Mouse (Mus musculus): ENCODE measurements around the gene Asb2.

The Asb2 gene

DNA sequence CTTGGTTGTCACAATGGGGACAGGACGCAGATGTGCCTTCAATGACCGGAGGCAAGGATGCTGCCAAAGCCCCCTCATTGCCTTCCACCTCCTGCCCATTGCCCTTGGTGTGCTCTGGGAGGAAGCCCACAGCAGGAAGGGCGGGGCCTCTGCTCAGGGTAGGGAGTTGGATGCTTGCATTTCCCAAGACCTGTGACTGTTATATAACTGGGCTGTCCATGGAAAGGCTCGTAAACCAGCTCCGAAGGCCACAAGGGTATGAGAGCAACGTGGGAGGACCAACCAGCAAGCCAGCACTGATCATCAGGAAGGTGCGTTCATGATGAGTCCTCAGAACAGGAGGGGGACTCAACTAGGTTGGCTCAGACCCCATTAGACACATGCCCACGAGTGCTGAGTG is 5.0 kb upstream of the Asb2 start:
- no peak for DNase-seq (ENCODE audit: low spot score in 2 of 2)

DNA sequence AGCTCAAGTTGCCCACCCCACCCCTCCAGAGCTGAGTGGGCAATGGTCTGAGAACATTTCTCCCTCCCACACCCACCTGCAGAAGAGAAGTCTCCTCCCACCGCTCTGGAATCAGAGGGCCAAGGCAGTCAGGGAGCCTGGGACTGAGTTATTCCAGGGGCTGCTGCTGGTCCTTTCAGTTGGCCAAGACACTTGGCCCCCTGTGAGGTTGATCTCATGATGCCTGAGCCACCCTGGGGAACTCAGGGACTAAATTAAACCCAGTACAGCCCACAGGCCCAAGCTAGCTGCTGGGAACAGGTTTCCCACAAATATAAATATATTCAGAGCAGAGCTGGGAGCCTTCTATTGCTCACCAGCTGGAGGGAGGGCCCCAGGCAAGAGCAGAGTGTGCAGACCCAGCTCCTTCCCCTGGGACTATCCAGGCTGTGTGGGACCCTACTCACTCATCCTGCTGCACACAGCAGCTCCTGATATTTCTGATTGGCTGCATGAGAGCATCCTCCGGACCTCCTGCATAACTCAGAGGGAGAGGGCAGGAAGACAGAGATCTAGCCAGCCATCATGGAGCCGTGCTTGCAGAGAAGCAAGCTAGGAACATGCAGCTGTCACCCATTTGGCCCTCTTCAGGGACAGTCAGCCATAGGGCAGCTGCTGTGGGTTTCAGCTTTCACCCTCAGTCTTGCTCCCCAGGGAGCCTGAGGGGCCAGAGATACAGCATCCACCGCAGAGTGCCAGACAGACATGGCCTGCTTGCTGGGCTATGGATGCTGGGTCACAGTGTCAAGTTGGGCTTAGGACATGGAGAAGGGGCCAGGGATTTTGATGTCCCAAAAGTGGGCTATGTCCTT is 3.4 kb upstream of the Asb2 start:
- no peak for DNase-seq (ENCODE audit: low spot score in 2 of 2)

DNA sequence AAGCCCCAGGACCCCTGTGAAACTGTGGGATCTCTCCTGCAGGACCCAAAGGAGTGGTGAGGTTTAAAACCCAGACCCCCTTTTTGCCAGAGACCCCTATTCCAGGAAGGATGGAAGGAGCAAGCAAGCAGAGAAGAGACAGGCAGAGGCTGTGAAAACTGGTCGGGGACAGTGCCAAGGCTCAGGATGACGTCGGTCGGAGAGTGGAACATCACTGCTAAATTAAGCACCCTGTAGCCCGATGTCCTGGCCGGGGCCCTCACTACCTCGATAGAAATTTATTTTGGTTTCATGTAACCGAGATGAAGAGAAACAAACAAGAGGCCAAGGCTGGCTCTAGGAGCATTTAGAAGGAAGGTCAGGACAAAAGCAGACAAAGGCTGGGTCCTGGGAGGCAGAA is 2.4 kb upstream of the Asb2 start:
- no peak for DNase-seq (ENCODE audit: low spot score in 2 of 2)

DNA sequence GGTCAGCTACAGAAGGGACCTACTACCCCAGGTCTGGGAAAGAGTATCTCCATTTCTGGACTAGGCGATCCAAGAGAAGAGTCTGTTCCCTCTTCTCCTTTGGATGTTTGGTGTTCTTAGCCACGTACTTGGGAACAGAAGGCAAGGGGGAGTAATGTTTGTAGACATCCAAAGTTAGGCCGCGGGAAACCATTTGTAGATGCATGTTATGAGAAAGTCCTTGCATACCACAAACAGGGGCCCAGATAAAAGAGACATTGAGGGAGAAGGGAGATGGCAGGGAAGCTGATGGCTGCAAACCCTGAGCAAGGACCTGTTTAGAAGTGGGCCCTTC is 581 bp upstream of the Asb2 start:
- DNase-seq (ENCODE audit: low spot score in 2 of 2), result no peak

DNA sequence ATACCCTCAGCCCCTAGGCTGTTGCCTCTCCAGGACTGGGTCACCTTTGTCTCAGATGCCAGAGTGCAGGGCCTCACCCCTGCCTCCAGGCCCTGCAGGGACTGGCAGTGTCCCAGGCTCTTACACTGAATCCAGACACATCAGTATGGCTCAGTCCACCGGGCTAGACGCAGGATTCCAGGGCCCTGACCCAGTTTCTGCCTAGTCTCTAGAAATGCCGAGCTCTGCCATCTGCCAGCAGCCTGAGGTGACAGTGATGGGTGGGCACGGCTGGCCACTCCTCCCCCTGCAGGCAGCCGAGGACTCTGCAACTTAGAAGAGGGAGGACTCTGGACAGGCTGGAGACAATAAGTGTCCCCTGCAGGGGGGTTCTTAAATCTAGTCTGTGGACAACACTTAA is 2.3 kb downstream of the Asb2 start:
- no peak for DNase-seq (ENCODE audit: low spot score in 2 of 2)

DNA sequence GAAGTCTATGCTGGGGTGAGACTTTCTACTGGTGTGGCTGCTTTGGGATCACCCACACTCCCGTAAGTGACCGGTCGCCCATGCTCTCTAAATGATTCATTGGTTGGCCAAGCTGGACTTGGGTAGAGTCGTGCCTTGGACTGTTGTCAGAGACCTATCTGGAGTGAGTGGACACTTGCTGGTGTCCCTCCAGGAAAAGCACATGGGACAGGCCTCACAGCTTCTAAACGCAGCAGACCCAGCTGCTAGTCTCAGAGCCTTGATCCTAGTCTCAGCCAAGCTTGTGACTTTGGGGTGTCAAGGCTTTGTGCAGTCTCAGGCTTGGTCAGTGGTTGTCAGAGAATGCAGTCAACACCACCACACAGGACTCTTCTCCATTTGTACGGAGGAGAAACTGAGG is 3.1 kb downstream of the Asb2 start:
- no peak for DNase-seq (ENCODE audit: low spot score in 2 of 2)

DNA sequence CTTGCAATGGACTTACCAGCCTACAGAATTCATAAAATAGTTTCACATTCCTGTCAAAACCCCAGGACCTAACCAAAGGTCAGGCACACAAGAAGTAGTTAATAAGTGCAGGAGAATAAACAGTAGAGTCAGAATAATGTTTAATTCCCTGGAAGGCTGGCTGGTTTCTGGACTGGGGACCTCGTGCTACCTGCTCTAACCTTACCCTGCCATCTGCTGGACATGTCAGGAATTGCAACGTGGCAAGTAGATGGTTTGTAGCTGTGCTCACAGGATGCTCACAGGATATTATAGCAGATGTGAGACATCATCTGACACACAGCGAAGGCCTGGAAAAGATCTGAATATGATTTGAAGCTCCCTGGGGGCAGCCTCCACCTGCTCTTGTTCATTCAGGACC is 7.3 kb downstream of the Asb2 start:
- peak; percentile 70 to 77 for DNase-seq (ENCODE audit: low spot score in 2 of 2)

DNA sequence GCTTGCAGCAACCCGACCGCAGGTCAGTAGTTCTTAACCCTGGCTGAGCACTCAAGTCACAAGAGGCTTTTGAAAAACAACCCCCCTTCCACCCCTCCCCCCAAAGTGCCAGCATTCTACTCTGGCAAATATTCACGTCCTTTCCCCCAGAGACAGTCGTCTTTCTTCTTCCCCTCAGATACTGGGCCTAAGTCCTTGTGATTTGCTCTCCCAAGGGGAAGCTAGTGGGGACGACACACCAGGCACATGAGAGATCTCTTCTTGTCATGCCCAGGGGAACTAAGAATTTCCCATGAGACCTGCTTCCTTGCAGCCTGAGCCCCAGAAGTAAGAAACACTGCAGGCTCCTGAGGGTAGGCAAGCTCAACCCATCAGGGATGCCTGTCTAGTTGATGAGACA is 8.4 kb downstream of the Asb2 start:
- DNase-seq (ENCODE audit: low spot score in 2 of 2), result no peak

DNA sequence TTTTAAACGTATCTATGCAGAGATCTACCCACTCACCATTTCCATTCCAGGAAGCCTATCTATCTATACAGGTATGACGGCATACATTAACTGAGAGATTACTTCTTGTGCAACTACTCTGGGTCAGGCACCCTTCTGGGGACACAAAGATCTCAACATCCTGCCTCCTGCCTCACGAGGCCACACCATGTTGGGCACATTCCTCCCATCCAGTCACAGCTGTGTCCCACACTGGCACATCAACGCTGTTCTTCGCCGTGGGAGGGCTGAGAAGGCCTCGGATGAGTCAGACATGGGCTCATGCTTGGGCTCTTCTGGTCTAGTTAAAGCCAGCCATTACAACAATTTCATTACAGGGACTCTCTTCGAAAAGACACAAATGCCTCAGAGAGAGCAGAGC is 8.9 kb downstream of the Asb2 start:
- no peak for DNase-seq (ENCODE audit: low spot score in 2 of 2)

DNA sequence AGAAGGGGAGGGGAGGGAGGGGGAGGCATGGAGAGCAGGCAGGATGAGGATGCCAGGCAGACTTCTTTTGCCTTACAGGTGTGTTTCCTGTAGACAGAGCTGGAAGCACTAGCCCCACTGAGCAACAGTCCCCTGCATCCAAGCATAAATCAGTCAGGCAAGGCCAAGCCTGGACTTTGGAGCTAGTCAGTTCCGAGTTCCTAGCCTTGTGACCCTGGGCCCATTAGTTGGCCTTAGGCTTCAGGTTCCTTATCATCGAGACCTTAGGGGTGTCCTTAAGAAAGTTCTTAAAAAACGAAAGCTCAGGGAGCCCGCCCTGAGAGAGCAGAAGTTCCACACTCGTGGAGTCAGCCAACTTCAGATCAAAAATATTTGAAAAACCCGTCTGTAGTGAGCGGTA is 10.9 kb downstream of the Asb2 start:
- DNase-seq (ENCODE audit: low spot score in 2 of 2), result no peak

DNA sequence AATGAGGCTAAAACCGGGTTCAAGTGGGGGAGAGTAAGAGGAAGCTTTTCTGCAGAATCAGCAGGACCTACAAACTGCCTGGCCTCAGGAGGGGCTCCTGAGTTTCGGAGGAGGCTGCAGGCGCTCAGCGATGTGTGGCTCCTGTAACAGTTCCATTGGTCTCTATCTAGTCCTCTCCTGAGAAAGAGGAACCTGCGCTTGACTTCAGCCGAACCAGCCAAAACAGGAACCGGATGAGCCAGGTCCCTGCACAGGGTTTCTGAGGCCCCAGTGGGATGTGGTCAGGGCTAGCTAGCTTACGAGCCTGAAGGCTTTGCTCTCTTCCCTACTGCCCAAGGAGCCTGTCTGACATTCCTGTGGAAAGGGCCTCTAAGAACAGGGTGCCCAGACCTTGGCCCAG is 12.3 kb downstream of the Asb2 start:
- DNase-seq (ENCODE audit: low spot score in 2 of 2), result peak; percentile 91

DNA sequence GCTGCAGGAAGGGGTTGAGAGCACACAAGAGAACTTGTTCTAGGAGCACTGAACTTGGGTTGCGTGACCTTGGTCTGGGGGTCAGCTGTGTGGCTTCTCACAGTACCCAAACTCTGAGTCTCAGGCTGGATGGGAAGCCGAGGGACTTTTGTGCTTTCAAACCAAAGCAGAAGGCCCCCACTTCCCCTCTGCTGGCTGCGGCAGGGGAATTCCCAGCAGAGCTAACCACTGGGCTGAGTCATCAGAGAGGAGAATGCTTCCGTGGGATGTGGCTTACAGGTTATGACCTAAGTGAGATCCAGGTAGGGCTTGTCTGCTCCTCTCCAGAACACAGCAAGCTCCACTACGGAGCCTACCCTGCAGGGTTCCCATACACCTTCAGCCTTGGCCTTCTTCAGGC is 14.6 kb downstream of the Asb2 start:
- peak; percentile 89 to 90 for DNase-seq (ENCODE audit: low spot score in 2 of 2)

DNA sequence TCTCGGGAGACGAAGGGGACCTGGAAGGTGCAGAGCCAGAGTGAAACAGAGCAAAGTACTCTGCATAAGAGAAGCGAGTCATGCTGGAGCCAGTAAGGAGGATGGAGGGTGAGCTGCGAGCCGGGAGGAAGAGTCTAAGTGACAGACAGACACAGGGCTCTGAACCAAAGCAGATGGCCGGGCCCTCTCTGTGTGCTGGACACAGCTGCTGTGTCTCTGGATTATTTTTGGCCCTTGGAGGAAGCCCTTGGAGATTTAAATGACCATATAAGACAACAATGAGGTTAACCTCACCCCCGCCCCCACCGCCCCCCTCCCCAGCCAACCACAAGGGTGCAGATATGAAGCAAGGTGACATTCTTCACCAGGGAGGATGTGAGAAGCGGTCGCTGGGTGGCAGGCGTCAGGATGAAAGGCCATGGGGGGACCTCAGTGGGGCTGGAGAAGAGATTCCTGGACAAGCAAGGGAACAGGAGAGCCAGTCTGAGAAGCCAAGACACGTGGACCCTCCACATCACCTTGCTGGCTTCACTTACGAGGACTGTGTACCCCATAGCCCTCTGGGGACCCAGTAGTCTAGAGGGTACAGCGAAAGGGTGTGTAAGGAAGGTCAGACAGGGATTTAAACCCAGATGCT is 17.5 kb downstream of the Asb2 start:
- no peak for DNase-seq (ENCODE audit: low spot score in 2 of 2)

DNA sequence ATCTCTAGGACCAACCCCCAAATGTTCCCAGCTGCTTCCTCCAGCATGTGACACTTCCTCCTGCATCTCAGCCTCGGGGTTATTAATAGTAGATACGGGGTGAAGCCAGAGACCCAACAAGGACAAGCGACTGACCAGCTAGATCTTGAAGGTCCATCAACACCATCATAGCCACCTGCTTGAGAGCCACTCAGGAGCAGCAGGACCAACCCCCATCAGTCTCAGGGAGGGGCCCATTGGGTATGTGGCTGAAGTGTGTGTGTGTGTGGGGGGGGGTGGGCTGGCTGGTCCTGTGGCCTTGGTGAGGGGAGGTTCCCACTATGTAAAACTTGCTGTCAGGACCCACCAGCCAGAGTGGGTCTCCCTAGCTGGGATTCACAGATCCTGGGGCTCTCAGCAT is 19.0 kb downstream of the Asb2 start:
- DNase-seq (ENCODE audit: low spot score in 2 of 2), result no peak

DNA sequence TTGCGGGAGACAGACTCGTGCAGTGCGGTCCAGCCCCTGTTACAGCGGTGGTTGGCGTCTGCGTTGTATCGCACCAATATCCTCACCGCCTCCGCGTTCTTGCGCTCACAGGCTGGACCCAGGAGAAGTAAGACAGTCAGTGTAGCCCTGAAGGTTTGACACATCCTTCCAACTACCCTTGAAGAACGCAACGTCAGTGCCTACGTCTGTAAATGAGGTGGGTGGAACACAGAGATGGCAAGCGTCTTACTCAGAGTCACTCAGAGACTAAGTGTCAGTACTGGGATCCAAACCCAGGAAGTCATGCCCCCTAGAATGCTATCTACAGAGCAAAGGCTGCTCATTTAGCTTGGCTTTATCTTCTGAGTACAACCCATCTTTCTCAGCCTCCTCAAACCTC is 22.4 kb downstream of the Asb2 start:
- no peak for DNase-seq (ENCODE audit: low spot score in 2 of 2)

DNA sequence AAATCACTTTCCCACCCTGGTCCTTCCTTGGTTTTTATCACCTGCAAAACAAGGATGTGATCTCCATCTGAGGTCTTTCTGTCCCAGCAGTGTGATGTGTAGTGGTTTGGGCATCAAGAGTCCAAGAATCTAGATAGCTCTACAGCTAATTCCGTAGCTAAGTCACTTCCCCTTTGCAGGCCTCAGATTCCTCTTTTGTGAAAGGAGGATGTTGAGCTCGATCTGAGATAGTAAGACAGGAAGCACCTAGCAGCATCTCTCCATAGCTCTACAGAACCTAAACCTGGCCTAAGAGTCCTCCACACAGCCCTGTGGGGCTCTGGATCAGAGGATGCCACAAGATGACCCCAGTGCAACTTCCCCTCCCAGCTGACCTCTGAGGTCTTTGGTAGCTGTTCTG is 22.9 kb downstream of the Asb2 start:
- DNase-seq (ENCODE audit: low spot score in 2 of 2), result peak; percentile 61 to 71

DNA sequence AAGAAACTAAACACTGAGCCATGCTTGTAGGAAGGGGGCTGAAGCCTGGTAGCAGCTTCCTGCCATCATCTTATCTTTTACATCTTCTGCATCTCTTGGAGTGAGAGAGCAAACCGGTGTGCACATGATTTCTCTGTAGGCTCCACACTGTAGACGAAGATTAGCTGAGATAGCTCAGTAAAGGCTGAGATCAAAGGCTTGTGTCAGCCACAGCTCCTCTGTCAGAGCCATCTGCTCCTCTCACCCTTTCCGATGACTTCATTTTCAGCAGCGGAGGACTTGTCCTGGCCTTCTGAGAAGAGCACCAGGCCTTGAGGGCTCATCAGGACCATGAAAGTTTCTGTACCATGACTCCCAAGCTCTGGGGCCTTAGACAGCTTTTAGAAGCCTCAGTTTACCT is 24.3 kb downstream of the Asb2 start:
- DNase-seq (ENCODE audit: low spot score in 2 of 2), result no peak

DNA sequence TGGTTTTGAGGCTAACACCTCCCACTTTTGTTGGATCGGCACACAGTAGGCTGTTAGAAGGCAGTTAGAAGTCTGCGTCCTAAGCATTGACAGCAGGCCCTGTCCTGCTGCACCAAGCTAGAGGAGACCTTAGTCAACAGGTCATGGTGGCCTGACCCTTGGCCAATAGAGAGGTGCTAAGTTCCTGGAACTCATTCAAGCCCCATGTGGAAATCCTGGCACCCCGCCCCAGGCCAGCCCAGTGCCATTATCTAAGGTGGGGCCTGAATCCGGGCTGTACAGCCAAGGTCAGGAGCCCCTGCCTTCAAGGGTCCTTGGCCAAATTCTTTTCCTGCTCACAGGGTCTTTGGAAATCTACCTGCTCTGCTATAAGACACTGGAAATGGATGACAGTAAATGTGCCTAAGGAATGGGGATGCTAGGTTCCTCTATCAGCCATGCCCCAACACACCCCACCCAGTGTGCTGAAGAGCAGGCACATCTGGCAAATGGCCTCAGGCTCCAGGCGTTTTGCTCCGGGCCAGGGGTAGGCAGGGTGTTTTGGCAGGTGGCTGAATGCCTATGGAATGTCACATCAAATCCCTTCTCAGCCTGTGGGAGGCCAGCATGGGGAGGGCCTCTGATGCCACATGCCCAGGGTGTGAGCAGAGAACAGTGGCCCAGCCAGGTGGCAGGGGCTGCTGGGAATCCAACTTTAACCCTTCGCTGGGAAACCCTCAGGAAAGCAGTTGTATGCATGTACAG is 27.2 kb downstream of the Asb2 start:
- no peak for DNase-seq (ENCODE audit: low spot score in 2 of 2)

DNA sequence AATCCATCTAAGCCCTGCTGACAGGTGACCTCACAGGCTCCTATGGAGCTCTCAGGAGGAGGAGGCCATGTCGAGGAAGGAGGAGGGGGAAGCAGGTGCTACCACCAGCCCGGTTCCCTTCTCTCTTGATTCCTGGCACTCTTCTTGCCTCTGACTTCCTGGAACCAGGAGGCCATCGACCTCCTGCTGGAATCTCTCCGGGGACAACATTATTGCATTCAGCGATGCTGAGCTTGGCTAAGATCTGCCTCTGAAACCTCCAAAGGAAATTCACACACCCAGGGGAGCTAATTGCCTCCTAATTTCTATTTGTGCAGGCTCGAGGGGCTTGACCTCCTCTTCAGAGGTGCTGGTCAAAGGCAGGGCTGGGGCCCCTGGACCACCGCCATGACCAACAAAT is 28.7 kb downstream of the Asb2 start:
- no peak for DNase-seq (ENCODE audit: low spot score in 2 of 2)

DNA sequence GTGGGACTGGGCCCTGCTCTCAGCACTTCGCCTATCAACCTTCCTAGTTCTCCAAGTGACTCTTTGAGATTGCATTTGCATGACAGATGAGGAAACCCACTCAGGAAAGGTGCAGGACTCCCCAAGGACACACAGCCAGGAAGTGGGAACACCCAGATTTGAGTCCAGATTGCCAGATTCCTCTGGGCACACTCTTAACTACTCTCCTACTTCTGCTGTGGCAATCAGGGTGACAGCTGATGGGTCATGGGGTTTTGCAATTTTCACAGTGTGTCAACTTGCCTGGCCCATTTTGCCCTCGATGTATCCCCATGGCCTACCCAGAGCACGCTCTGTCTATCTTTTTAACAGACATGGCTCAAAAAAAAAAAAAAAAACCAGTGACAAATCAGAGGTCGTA is 29.2 kb downstream of the Asb2 start:
- DNase-seq (ENCODE audit: low spot score in 2 of 2), result no peak

DNA sequence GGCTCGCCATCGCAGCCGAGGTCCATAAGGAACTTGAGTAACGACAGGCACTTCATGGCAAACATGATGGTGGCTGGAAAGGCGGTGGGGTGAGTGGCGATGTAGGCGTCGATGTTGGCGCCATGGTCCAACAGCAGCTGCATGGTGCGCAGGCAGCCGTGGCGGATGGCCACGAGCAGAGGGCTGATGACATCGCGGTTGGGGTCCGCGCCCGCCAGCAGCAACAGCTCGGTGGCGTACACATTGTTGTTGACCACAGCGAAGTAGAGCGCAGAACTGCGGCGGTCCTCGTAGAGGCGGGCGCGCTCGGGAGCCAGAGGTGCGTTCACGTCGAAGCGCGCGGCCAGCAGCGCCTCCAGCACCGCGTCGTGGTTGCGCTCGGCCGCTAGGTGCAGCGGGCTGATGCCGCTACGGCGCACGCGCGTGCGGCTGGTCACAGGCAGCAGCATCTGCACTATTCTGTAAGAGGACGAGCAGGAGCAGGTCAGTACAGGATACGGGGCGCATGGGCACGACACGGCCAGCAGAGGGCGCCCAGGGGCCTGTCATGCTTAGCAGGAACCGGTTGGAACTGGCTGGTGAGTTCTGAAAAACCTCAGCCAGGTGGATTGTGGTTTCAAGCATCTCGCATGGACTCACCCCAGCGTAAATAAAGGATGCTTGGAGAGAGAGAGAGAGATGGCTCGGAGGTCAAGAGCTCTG is 30.5 kb downstream of the Asb2 start:
- peak; percentile 88 to 90 for DNase-seq (ENCODE audit: low spot score in 2 of 2)

DNA sequence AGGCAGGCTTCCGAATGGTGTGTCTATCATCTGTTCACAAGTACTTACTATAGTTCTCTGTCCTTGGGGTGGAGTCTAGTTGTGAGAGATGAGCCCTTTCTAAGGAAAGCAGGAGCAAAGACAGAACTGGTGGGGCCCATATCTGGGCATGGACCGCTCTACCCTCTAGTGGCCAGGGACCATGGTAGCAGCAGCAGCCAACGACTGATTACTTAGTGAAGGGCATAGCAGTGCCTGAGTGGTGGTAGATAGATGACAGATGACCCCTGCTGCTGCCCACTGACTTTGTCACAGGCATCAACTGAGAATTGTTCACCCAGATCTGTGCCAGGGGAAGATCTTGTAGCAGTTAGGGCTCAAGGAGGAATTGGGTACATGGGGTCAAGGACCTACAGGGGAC is 33.0 kb downstream of the Asb2 start:
- peak in 1 of 2 experiments; percentile 29 for DNase-seq (ENCODE audit: low spot score in 2 of 2)

Measured in spleen, postnatal 36 days (tissue).